8 mouse cellular contexts compared by ENCODE assay signal in the genomic region with DNA sequence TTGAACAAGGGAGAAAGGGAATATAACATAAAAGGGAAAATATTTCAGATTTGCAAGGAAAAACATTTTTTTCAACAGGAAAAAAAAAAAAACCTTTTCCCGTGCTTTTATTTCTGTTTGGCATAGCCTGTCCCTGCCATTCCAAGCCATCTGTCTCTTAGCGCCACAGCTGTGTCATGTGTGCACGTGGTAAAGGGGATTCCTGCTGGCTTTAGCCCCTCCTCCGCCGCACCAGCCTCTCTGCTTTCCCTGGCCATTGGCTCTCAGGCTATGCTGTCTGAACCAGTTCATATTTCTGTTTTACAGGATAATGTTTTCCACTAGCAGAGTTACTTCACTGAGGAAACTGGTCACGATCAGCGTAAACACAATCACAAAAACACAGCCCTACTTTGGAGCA. TPM values are rescaled to one million over a fixed set of nuclear protein-coding genes. Genes with fewer than 3 reads are reported as not detected.
DNase-seq lines count a peak whose midpoint lies in the region.

No protein-coding gene starts in this region.

- no peak overlapping the region for H3K4me3 ChIP-seq in midbrain, embryonic 10.5 days

- no peak overlapping the region for H3K27ac ChIP-seq in midbrain, embryonic 10.5 days (replicated peaks)

- 51% methylated on average over 7 of the region's 7 CpGs for WGBS in midbrain, embryonic 10.5 days

- no peaks in the 10 kb centered on the region for H3K9me3 ChIP-seq in midbrain, embryonic 10.5 days (replicated peaks)

- peaks cover 4% of the 10 kb centered on the region; the same call in 1 of the 2 replicates for H3K4me1 ChIP-seq in midbrain, embryonic 10.5 days

- H3K36me3 ChIP-seq in midbrain, embryonic 10.5 days: no peaks in the 10 kb centered on the region

- DNase-seq in kidney, adult 11 months: peak; percentile 9
- DNase-seq in kidney, adult 9 months: no peak
- DNase-seq in frontal cortex, postnatal 36 days (ENCODE audit: low spot score in 2 of 2): peak; percentile 30 to 59
- DNase-seq in layer of hippocampus, postnatal 14 days (ENCODE audit: low spot score in 2 of 2): peak; percentile 60 to 85
- peak; percentile 41 for DNase-seq in midbrain, embryonic 10.5 days (ENCODE audit: low spot score)
- peak; percentile 58 for DNase-seq in right cerebral cortex, postnatal 4 days
- no peak for DNase-seq in urinary bladder, adult 18-20 months (ENCODE audit: low spot score in 2 of 2)
- no peak for DNase-seq in cerebellum, adult 11-12 months

- H3K27me3 ChIP-seq in midbrain, embryonic 10.5 days (ENCODE audit: low read depth, poor library complexity, severe bottlenecking): no peaks in the 10 kb centered on the region

RNA-seq across cellular contexts. Expression of gene Dyrk2, which starts 49.1 kb away (rescaled TPM):
- total RNA-seq in layer of hippocampus, postnatal 14 days (2021): 10 to 100 TPM; 65.0 TPM
- 6.6 and 6.7 TPM in 2 replicates for polyA plus RNA-seq in midbrain, embryonic 10.5 days (2016; fragmentation: Nextera tagmentation; extraction: Ambion mirVana)

Comparison
In these comparisons a context has a peak if more than half of its experiments do, and no peak if none do; other contexts are left out.
1. DNase-seq: peak in kidney, adult 11 months (single experiment), frontal cortex, postnatal 36 days (2 of 2), layer of hippocampus, postnatal 14 days (2 of 2), midbrain, embryonic 10.5 days (single experiment) and right cerebral cortex, postnatal 4 days (single experiment); none in kidney, adult 9 months (single experiment), urinary bladder, adult 18-20 months (0 of 2) and cerebellum, adult 11-12 months (single experiment).